Mouse (Mus musculus): ENCODE results near the gene Arl4d. TPM values are rescaled to one million over a fixed set of nuclear protein-coding genes. Genes with fewer than 3 reads are reported as not detected.

Arl4d gene
- polyA plus RNA-seq (2017; shearing (Covaris generic)) = 12.0 TPM

DNA sequence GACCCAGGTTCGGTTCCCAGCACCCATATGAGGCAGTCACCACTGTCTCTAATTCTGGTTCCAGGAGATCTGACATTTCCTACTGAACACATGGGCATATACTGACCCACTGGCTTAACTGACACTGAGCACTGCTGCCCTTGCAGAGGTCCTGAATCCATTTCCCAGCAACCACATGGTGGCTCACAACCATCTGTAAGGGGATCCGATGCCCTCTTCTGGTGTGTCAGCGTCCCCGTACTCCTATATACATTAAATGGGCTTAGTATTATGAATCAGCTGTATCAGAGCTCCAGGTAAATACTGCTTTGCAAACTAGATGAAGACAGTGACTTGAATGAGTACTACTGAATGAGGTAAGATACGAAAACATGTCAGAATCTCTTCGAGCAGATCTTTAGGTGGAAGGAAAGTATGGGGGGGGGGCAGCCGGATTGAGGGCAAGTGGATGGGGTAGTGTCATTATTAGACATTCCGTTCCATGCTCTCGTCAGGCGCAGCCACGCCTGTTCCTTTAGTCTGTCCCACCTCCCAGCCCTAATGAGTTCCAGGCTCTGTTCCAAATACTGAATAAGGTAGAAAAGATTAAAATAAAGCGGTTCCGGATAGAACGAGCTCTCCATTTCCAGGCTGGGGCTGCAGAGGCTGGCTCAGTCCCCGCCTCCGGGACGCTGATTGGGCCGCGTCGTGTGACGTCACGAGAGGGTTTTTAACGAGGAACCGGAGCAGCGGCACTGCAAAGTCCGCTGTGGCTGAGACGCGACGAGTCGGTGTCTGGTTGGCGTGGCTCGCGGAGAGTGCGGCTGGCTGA, at the start of gene Arl4d:
TSS of gene Arl4d (plus strand) at position 717 of the 811 bp plus-strand sequence.

GRCm38 (mm10) chr11:101626995-101627856, 38.1 kb upstream of the Arl4d start, which contains the start of gene Rdm1:
TSS of gene Rdm1 (plus strand) at chr11:101627195.

Other genes with a start within 250 kb of the Arl4d start
- 26.2 TPM for gene Aarsd1, start 247.9 kb upstream of the Arl4d start, polyA plus RNA-seq (2017; shearing (Covaris generic))
- gene Gm27029, start 240.7 kb upstream of the Arl4d start, polyA plus RNA-seq (2017; shearing (Covaris generic)) = 3.5 TPM
- gene Rundc1, start 240.5 kb upstream of the Arl4d start, polyA plus RNA-seq (2017; shearing (Covaris generic)) = 33.8 TPM
- 4.8 TPM for gene Ptges3l, start 240.2 kb upstream of the Arl4d start, polyA plus RNA-seq (2017; shearing (Covaris generic))
- gene Rpl27, start 223.2 kb upstream of the Arl4d start, polyA plus RNA-seq (2017; shearing (Covaris generic)) = 323 TPM
- 127 TPM for gene Ifi35, start 217.1 kb upstream of the Arl4d start, polyA plus RNA-seq (2017; shearing (Covaris generic))
- gene Rnd2, start 200.5 kb upstream of the Arl4d start, polyA plus RNA-seq (2017; shearing (Covaris generic)) = 0.27 TPM
- gene Vat1, start 199.3 kb upstream of the Arl4d start, polyA plus RNA-seq (2017; shearing (Covaris generic)) = 0.62 TPM
- 2.2 TPM for gene Brca1, start 113.6 kb upstream of the Arl4d start, polyA plus RNA-seq (2017; shearing (Covaris generic))
- 136 TPM for gene Nbr1, start 113.4 kb upstream of the Arl4d start, polyA plus RNA-seq (2017; shearing (Covaris generic))
- 15.4 TPM for gene Tmem106a, start 83.3 kb upstream of the Arl4d start, polyA plus RNA-seq (2017; shearing (Covaris generic))
- gene Gm11634, start 66.3 kb upstream of the Arl4d start, polyA plus RNA-seq (2017; shearing (Covaris generic)) = not detected
- gene Rdm1, start 38.3 kb upstream of the Arl4d start, polyA plus RNA-seq (2017; shearing (Covaris generic)) = 45.2 TPM
- gene Dhx8, start 67.4 kb downstream of the Arl4d start, polyA plus RNA-seq (2017; shearing (Covaris generic)) = 52.8 TPM
- gene Etv4, start 119.8 kb downstream of the Arl4d start, polyA plus RNA-seq (2017; shearing (Covaris generic)) = not detected
- gene Meox1, start 228.8 kb downstream of the Arl4d start, polyA plus RNA-seq (2017; shearing (Covaris generic)) = not detected

All from effector memory CD4-positive, alpha-beta T cell, adult 7 months (primary cell).